Mouse (Mus musculus) neural tube, embryonic 12.5 days (tissue): Measurements from ENCODE around the gene Bst1. TPM values are rescaled to one million over a fixed set of nuclear protein-coding genes. Genes with fewer than 3 reads are reported as not detected.

Experiments used
- ATAC-seq: fragments of 200-750 bp; cut with Nextera tagmentation; 2 replicates; pipeline ENCODE4 v1.8.0; 2017; ENCODE audit warnings: low read depth, mild to moderate bottlenecking, moderate TSS enrichment, moderate library complexity; ENCODE audit not compliant: low FRiP score
- H3K27ac ChIP-seq: fragments of 300-500 bp; sonication (generic); 2 replicates; pipeline ENCODE4 v1.5.1; 2016
- H3K27me3 ChIP-seq: fragments of 300-500 bp; sonication (generic); replicated peaks from 2 replicates; pipeline ENCODE4 v1.6.1; 2016; ENCODE audit warnings: mild to moderate bottlenecking
- H3K36me3 ChIP-seq: fragments of 300-500 bp; sonication (generic); 2 replicates; pipeline ENCODE4 v1.6.1; 2016; ENCODE audit warnings: mild to moderate bottlenecking
- H3K4me1 ChIP-seq: fragments of 300-500 bp; sonication (generic); 2 replicates; pipeline ENCODE4 v1.6.1; 2016
- H3K4me2 ChIP-seq: fragments of 300-500 bp; sonication (generic); replicated peaks from 2 replicates; pipeline ENCODE4 v1.6.1; 2016; ENCODE audit warnings: mild to moderate bottlenecking
- H3K4me3 ChIP-seq: fragments of 300-500 bp; sonication (generic); 2 replicates; pipeline ENCODE4 v1.5.1; 2016
- H3K9ac ChIP-seq: fragments of 300-500 bp; sonication (generic); 2 replicates; pipeline ENCODE4 v1.6.1; 2016; ENCODE audit warnings: mild to moderate bottlenecking
- H3K9me3 ChIP-seq: fragments of 300-500 bp; sonication (generic); 2 replicates; pipeline ENCODE4 v1.6.1; 2016; ENCODE audit warnings: mild to moderate bottlenecking
- WGBS: fragments of 180-500 bp; shearing (Covaris S2); methylation state at CpG from one replicate; pipeline ENCODE4 v1.1.7; 2016; 5-methylcytosine and 5-hydroxymethylcytosine counted together
- polyA plus RNA-seq: library from polyadenylated mRNA; unstranded; fragments of >200 nt; fragmentation: Nextera tagmentation; extraction: Ambion mirVana; gene quantifications from 2 replicates; pipeline ENCODE4 v1.2.1, GENCODE M21; 2016

The Bst1 gene
- polyA plus RNA-seq, 1 experiment from 2014 or later = not detected

DNA sequence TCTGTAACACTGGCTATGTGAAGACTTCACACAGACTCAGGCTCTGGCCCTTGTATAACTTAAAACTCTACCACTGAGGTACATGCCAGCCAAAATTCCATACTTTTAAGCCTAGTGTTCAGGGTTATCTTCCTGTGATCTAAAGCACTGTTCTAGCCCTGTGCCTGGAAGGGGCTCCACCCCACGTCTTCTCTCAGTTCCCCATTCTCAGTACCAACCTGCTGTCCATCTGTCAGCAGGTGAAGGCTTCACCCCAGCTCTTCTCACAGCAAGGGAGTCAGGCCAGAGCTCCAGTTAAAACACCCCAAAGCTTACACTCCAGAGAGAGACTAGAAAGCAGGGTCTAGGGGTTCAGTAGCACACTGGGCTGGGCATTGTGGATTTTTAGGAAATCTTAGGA, 27.0 kb downstream of the Bst1 start:
- no peaks in the 10 kb centered on the region for H3K4me1 ChIP-seq
- H3K36me3 ChIP-seq = no peaks in the 10 kb centered on the region
- H3K4me3 ChIP-seq = no peak overlapping the region
- H3K27ac ChIP-seq = no peak overlapping the region
- H3K27me3 ChIP-seq = no peaks in the 10 kb centered on the region
- H3K4me2 ChIP-seq = no peak overlapping the region
- 59% methylated on average over 1 of the region's 1 CpGs for WGBS
- peaks cover 6% of the 10 kb centered on the region; the same call in 1 of the 2 replicates for H3K9me3 ChIP-seq
- no peak overlapping the region for H3K9ac ChIP-seq
- ATAC-seq = no peak

DNA sequence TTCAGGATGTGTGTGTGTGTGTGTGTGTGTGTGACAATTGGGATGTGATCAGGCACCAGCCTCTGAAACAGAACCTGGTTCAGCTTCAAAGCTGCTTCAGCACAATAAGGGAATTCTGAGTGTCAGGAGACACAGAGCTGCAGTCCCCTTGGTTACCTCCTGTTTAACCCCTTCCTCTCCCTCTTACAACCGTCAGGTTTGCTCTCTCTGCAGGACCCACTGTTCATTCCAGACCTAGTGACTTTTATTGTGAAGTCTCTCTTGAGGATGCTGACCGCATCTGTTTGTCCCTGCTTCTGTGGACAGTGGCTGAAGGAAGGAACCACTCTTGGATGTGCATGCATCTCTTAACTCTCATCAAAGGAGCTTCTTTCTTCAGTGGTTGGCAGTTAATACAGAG, 27.5 kb downstream of the Bst1 start:
- Histone ChIP-seq H3K36me3 (no peaks in the 10 kb centered on the region), H3K9me3 (peaks cover 6% of the 10 kb centered on the region; the same call in 1 of the 2 replicates), H3K4me1 (no peaks in the 10 kb centered on the region), H3K4me2 (no peak overlapping the region), H3K27ac (no peak overlapping the region), H3K4me3 (no peak overlapping the region), H3K9ac (no peak overlapping the region), H3K27me3 (no peaks in the 10 kb centered on the region)
- no peak for ATAC-seq
- WGBS = 33% methylated on average over 2 of the region's 2 CpGs

DNA sequence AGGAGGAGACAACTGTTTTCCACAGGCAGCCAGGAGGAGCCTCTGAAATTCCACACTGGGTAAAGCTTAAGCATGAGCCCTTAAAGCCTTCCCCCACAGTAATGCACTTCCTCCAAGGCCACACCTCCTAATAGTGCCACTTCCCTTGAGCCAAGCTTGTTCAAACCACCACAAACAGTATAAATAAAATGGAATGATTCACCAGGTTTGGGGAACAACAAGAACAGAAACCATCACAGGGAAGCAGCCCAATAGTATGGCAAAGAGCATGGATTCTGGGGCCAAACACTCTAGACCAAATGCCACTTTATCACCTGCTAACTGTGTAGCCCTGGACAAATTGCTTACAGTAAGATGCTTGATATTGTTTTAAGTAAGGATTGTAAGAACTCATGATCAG, 28.9 kb downstream of the Bst1 start:
- Histone ChIP-seq H3K4me2 (no peak overlapping the region), H3K9me3 (peaks cover 6% of the 10 kb centered on the region; the same call in 1 of the 2 replicates), H3K36me3 (no peaks in the 10 kb centered on the region), H3K9ac (no peak overlapping the region), H3K4me3 (no peak overlapping the region), H3K4me1 (no peaks in the 10 kb centered on the region), H3K27me3 (no peaks in the 10 kb centered on the region), H3K27ac (no peak overlapping the region)
- ATAC-seq = no peak

DNA sequence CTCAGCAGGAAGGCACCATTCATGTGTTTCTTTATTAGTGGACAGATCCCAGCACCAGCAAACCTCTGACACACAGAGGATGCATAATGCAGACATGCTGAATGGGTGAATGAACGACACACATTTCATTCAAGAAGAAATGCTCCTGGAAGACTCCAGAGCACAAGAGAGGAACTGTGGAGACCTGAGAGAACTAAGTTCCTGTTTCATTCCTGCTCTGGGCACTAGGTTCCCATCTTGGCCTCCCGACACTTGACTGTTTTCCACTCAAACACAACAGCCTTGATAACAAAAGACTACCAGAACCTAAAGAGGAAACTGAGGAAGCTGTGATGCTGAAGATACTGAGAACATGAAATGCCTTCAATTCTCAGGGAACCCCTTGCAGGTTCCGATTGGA, 29.6 kb downstream of the Bst1 start:
- H3K27ac ChIP-seq = no peak overlapping the region
- no peaks in the 10 kb centered on the region for H3K27me3 ChIP-seq
- 93% methylated on average over 3 of the region's 3 CpGs for WGBS
- H3K4me1 ChIP-seq = no peaks in the 10 kb centered on the region
- H3K9me3 ChIP-seq = peaks cover 6% of the 10 kb centered on the region; the same call in 1 of the 2 replicates
- no peak overlapping the region for H3K9ac ChIP-seq
- no peak for ATAC-seq
- H3K4me2 ChIP-seq = no peak overlapping the region
- no peaks in the 10 kb centered on the region for H3K36me3 ChIP-seq
- no peak overlapping the region for H3K4me3 ChIP-seq

DNA sequence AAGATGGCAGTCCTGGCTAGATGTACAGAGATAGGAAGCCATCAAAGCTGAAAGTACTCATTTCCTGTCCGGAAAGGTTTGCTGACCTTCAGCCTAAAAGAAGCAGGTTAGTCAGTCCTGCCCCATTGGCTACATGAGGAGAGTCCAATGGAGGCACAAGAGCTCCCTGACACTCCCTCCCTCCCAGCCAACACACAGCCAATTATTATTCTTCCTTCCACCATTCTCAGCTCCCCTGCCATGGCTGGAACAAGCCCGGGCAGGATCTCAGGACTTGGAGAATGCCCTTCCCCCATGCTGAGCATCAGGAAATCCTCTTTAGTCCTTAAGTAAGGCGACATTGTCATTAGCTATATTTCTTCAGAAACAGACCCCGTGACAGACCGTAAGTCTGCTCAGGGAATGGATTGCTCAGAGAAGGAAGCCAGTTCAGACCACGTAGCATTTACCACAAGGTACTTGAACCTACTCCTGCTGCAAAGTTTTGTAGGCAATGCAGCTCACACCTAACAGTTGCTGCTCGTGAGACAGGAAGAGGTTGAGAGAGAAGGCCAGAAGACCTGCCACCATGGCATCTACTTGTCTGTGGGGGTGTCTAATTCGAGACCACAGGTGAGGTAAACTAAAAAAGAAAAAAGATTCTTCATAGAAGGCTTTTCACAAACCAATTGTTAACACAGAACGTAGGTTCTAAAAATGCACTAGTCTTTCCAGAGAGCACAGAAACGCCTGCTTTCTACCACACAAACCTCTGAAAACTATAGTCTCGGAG, 34.6 kb downstream of the Bst1 start:
- H3K27ac ChIP-seq = no peak overlapping the region
- WGBS = 83% methylated on average over 11 of the region's 11 CpGs
- no peaks in the 10 kb centered on the region for H3K4me1 ChIP-seq

DNA sequence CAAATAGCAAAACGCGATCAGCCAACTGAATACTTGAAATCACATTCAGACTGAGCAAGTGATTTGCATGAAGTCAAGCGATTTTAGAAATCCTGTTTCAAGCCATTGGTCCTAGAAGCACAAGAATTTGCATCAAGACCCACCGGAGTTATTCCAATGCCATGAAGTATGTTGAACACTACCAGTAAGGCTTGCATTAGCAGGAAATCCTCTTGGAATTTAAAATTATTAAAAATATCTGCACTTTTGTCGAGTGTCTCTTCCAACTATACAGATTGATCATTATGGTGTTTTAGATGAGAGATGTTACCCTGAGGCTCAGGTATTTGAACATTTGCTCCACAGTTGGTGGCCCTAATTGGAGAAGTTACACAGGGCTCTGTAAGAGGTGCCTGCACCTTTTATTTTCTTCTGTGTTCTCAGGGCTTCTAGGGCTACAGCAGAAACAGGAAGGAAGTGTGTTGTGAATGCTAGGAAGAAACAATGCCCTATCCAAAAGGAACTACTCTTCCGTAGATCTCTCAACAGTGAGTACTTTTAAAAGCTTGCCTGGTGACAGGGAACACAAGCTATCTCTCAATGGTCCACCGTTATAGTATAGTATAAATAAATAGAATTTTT, 35.3 kb downstream of the Bst1 start:
- no peaks in the 10 kb centered on the region for H3K36me3 ChIP-seq
- no peak overlapping the region for H3K4me3 ChIP-seq
- H3K4me2 ChIP-seq = no peak overlapping the region
- ATAC-seq = no peak
- H3K27ac ChIP-seq = no peak overlapping the region
- no peaks in the 10 kb centered on the region for H3K4me1 ChIP-seq
- H3K9me3 ChIP-seq = no peaks in the 10 kb centered on the region
- WGBS = 85% methylated on average over 7 of the region's 7 CpGs
- H3K27me3 ChIP-seq = no peaks in the 10 kb centered on the region
- H3K9ac ChIP-seq = no peak overlapping the region

More for the DNA sequence above, 34.6 kb downstream of the Bst1 start:
- H3K36me3 ChIP-seq = no peaks in the 10 kb centered on the region
- ATAC-seq = no peak
- H3K9ac ChIP-seq = no peak overlapping the region
- H3K4me2 ChIP-seq = no peak overlapping the region
- no peak overlapping the region for H3K4me3 ChIP-seq
- no peaks in the 10 kb centered on the region for H3K9me3 ChIP-seq
- no peaks in the 10 kb centered on the region for H3K27me3 ChIP-seq

DNA sequence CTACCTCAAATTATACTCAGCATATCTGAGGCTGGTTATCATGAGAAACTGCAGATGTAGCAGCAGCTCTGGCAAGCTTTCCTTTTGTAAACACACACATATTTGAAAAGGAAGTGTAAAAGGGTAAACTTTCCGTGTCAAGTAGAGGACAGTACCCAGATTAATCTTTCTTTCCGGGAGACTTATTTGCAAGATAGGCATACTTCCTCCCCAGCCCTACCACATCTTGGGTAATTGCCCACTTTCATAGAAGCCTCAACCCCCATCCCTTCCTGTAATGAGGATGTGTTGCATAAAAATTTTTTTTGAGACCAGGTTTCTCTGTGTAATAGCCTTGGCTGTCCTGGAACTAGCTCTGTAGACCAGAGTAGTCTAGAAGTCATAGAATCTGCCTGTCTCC, 37.1 kb downstream of the Bst1 start:
- H3K4me3 ChIP-seq = no peak overlapping the region
- WGBS = 84% methylated on average over 2 of the region's 2 CpGs
- no peak overlapping the region for H3K4me2 ChIP-seq
- H3K4me1 ChIP-seq = no peaks in the 10 kb centered on the region
- H3K27ac ChIP-seq = no peak overlapping the region
- H3K27me3 ChIP-seq = no peaks in the 10 kb centered on the region
- no peaks in the 10 kb centered on the region for H3K9me3 ChIP-seq
- ATAC-seq = no peak
- no peak overlapping the region for H3K9ac ChIP-seq
- H3K36me3 ChIP-seq = no peaks in the 10 kb centered on the region

DNA sequence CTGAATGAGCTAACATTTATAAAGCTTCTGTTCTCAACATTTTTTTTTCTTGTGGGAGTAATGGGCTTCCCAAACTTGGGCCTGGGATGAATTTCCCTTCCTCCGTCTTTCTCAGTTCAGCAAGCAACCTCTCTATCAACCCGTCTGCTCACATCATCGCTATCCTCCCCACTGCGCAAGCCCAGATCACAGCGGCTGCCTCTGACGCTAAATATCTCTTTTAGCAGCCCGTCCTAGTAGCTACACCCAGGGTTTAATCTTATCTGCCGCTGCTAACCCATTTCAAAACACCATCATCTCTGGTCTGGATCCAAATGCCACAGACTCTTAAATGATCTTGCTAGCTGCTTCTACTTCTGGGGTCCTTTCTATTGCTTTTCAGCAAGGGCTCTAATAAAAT, 41.0 kb downstream of the Bst1 start:
- Histone ChIP-seq H3K4me3 (no peak overlapping the region), H3K4me1 (no peaks in the 10 kb centered on the region), H3K9me3 (no peaks in the 10 kb centered on the region), H3K27ac (no peak overlapping the region), H3K4me2 (no peak overlapping the region), H3K9ac (no peak overlapping the region), H3K36me3 (no peaks in the 10 kb centered on the region), H3K27me3 (no peaks in the 10 kb centered on the region)
- 94% methylated on average over 8 of the region's 8 CpGs for WGBS
- no peak for ATAC-seq

DNA sequence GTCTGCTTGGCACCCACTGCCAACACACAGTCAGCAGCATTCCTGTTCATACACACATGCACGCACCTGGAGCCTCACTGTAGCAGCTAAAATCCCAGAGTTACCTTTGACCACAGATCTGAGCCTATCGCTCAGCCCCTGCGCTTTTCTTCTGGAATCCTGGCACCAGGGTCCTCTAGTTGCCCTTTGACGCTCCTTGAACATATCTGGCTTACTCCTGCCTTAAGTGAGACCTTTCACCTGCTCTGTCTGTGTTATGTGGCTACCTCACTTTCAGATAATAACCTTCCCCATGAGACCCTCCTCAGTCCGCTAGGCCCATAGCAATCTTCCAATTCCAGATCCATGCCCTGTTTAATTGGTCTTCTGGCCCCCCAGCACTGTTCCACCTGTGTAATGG, 41.4 kb downstream of the Bst1 start:
- WGBS = 93% methylated on average over 5 of the region's 5 CpGs
- no peak overlapping the region for H3K9ac ChIP-seq
- no peaks in the 10 kb centered on the region for H3K27me3 ChIP-seq
- H3K4me3 ChIP-seq = no peak overlapping the region
- H3K4me1 ChIP-seq = no peaks in the 10 kb centered on the region
- H3K4me2 ChIP-seq = no peak overlapping the region
- no peak for ATAC-seq
- no peaks in the 10 kb centered on the region for H3K36me3 ChIP-seq
- no peak overlapping the region for H3K27ac ChIP-seq
- no peaks in the 10 kb centered on the region for H3K9me3 ChIP-seq

DNA sequence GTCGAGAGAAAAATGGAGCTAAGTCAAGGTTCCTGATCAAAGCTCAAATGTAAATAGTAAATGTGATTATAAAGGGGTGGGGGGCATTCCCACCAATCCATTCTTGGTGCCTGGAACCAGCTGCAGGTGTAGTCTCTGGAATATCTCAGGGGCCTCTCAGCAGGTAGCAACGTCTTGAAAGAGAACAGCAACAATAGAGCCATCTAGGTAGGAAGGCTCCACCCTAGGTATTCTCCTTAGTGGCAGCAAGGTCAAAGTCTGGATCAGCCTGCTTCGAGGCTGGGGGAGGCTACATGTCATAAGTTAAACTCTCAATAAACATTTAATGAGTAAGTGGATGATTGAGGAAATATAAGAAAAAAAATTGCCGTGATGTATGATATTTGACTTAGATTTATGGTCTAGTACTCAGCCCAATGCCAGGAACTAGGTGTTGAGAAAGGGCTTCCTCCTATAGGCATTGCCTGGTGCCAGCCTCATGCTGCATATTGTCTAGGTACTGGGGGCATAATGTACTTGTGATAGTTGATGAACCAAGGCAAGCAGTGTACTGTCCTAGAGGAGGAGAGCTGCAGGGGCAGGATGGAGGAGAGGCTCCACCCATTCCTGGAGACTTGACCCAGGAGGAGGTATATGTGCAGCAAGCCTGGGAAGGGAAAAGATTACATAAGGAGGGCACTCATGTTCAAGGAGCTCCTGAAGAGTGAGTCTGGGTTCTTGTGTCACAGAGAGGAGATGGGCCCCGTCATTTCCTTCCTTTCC, 42.2 kb downstream of the Bst1 start:
- H3K4me3 ChIP-seq = no peak overlapping the region

DNA sequence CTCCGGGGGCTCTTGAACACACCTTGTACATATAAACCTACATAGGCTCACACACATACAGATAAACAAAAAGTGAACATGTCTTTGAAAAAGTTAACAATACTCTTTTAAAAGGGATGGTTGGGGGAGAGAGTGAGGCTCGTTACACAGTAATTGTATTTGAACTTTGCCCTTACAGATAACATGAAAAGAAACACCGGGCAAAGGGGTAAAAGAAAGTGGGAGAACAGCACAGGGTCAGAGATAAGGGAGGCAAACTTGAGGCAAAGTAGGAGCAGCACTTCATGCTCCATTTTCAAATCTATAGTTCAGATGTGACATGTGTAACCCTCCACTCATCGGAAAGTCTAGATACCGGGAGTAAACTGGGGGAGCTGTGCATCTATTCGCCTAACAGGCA, 45.0 kb downstream of the Bst1 start:
- H3K27ac ChIP-seq = no peak overlapping the region
- no peak overlapping the region for H3K4me3 ChIP-seq
- no peaks in the 10 kb centered on the region for H3K36me3 ChIP-seq
- H3K4me2 ChIP-seq = no peak overlapping the region
- H3K4me1 ChIP-seq = no peaks in the 10 kb centered on the region
- ATAC-seq = no peak
- H3K9ac ChIP-seq = no peak overlapping the region
- 81% methylated on average over 6 of the region's 6 CpGs for WGBS
- H3K27me3 ChIP-seq = no peaks in the 10 kb centered on the region
- no peaks in the 10 kb centered on the region for H3K9me3 ChIP-seq

More for the DNA sequence above, 42.2 kb downstream of the Bst1 start:
- 67% methylated on average over 5 of the region's 5 CpGs for WGBS
- no peak for ATAC-seq
- Histone ChIP-seq H3K27me3 (no peaks in the 10 kb centered on the region), H3K36me3 (no peaks in the 10 kb centered on the region), H3K9ac (no peak overlapping the region), H3K4me1 (no peaks in the 10 kb centered on the region), H3K27ac (no peak overlapping the region), H3K4me2 (no peak overlapping the region), H3K9me3 (no peaks in the 10 kb centered on the region)

DNA sequence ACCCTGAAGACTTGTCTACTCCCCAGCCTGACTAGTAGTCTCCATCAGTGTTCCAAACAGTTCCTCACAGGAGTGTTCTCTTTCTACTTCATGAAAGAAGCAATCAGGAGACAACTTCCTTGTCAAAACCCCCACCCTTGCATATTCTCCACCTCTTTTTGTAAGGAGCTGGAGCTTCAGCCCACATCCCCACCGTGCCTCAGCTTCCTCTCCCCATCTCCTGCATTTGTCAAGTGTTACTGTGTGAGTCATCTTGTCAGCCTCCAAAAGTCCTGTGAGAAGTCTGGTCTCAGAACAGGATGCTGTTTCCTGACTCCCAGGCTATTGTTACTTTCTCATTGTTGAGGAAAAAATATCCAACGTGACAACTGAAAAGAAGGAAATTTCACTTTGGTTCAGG, 46.6 kb downstream of the Bst1 start:
- no peak overlapping the region for H3K4me2 ChIP-seq
- H3K27ac ChIP-seq = no peak overlapping the region
- peaks cover 8% of the 10 kb centered on the region for H3K4me1 ChIP-seq
- H3K4me3 ChIP-seq = no peak overlapping the region
- WGBS = 81% methylated on average over 2 of the region's 2 CpGs
- H3K9ac ChIP-seq = no peak overlapping the region
- H3K36me3 ChIP-seq = no peaks in the 10 kb centered on the region
- H3K27me3 ChIP-seq = no peaks in the 10 kb centered on the region
- H3K9me3 ChIP-seq = no peaks in the 10 kb centered on the region
- no peak for ATAC-seq
